Mouse (Mus musculus) heart, adult 2 months (tissue): ENCODE measurements around the gene Fam71e1. TPM values are rescaled to one million over a fixed set of nuclear protein-coding genes. Genes with fewer than 3 reads are reported as not detected.

Source experiments
- DNase-seq, 2 experiments: peaks; one replicate each; pipeline ENCODE4 v3.0.0; 2021
- H3K27ac ChIP-seq: fragments of 200-600 bp; 2 replicates; pipeline ENCODE4 v1.8.1; 2022
- H3K27me3 ChIP-seq: fragments of 200-500 bp; 2 replicates; pipeline ENCODE4 v1.6.1; 2012; ENCODE audit warnings: mild to moderate bottlenecking, low read length, inconsistent platforms, mixed read lengths; ENCODE audit not compliant: control insufficient read depth, insufficient read depth
- H3K36me3 ChIP-seq: fragments of 200-500 bp; 2 replicates; pipeline ENCODE4 v1.6.1; 2012; ENCODE audit warnings: low read length, inconsistent platforms; ENCODE audit not compliant: control insufficient read depth, insufficient read depth
- H3K4me1 ChIP-seq: fragments of 200-500 bp; 2 replicates; pipeline ENCODE4 v1.6.1; 2011; ENCODE audit warnings: low read length; ENCODE audit not compliant: control insufficient read depth, insufficient read depth
- H3K4me3 ChIP-seq: fragments of 200-600 bp; 2 replicates; pipeline ENCODE4 v1.8.1; 2022
- H3K79me2 ChIP-seq: fragments of 200-500 bp; replicated peaks from 2 replicates; pipeline ENCODE4 v1.6.1; 2012; ENCODE audit warnings: mild to moderate bottlenecking, inconsistent platforms, low read length, moderate library complexity, mixed read lengths; ENCODE audit not compliant: control insufficient read depth, insufficient read depth
- H3K9ac ChIP-seq: fragments of 200-500 bp; 2 replicates; pipeline ENCODE4 v1.6.1; 2012; ENCODE audit warnings: low read depth, mild to moderate bottlenecking, control low read depth, inconsistent platforms, low read length, mixed read lengths
- CTCF ChIP-seq: fragments of 200-600 bp; IDR thresholded peaks from 2 replicates; pipeline ENCODE4 v1.8.1; 2022; ENCODE audit warnings: antibody characterized with exemption, mild to moderate bottlenecking, moderate library complexity
- EP300 ChIP-seq: fragments of 200-500 bp; IDR thresholded peaks from 2 replicates; pipeline ENCODE4 v1.6.1; 2011; ENCODE audit warnings: low read depth, low read length, control low read depth; ENCODE audit not compliant: insufficient read depth
- POLR2A ChIP-seq: fragments of 200-500 bp; IDR thresholded peaks from 2 replicates; pipeline ENCODE4 v1.6.1; 2011; ENCODE audit warnings: mild to moderate bottlenecking, low read depth, low read length, control low read depth; ENCODE audit not compliant: insufficient read depth
- WGBS: fragments of 180-500 bp; shearing (Covaris S2); methylation state at CpG from one replicate; pipeline ENCODE4 v1.1.7; 2018; 5-methylcytosine and 5-hydroxymethylcytosine counted together
- intact Hi-C: fragments of 180-260 bp; cut with DNase I; formaldehyde crosslinking; loops from one replicate; pipeline ENCODE4 v1.15.1; 2025
- long read RNA-seq: library from polyadenylated mRNA; stranded (forward); transcript quantifications from one replicate; pipeline ENCODE4 v2.0.0, GENCODE M21; 2021
- polyA plus RNA-seq: library from polyadenylated mRNA; depleted of rRNA; stranded (reverse); fragments of >200 nt; gene quantifications from 2 replicates; pipeline ENCODE4 v1.2.3, GENCODE M21; 2012; rRNA removed
- total RNA-seq, 2 experiments: library from RNA; stranded (reverse); gene quantifications; 2 replicates each; pipeline ENCODE4 v1.2.3; 2021

The Fam71e1 gene
- 1 to 10 TPM; 2.6 to 3.3 TPM for total RNA-seq
- 4.1 and 6.4 TPM in 2 replicates for polyA plus RNA-seq
- long read RNA-seq = 0 reads

- Histone ChIP-seq H3K36me3 (no peaks in the 10 kb centered on the region), H3K4me1 (peaks cover 6% of the 10 kb centered on the region), H3K27ac (peak within 1 kb of the TSS; percentile 96), H3K79me2 (peaks cover 2% of the 10 kb centered on the region; the same call in 1 of the 2 replicates), H3K9ac (peak within 1 kb of the TSS; percentile 80), H3K4me3 (peak within 1 kb of the TSS; percentile 98), H3K27me3 (0 out of 2 replicates have a peak, but pooled peaks cover 2% of the 10 kb centered on the region)
- DNase-seq = peak; percentile 97 to 98
- WGBS = under 1% methylated on average over 58 of the region's 58 CpGs
- intact Hi-C loops = loop anchor here (1.0 kb wide), 1 partner anchor 28 kb away; no protein-coding TSS in a partner anchor
- TF ChIP-seq EP300 = no peak
- TF ChIP-seq CTCF = peak; percentile 39
- peak; percentile 66 for TF ChIP-seq POLR2A
These were observed at the start of gene Fam71e1, which contains the start of gene Emc10 for GRCm38 (mm10) chr7:44495992-44496770. Gene Fam71e1, plus strand, starts transcription at chr7:44496581. Gene Emc10, minus strand, starts transcription at chr7:44496529.

- intact Hi-C loops = no loop called here
- no peaks in the 10 kb centered on the region for H3K36me3 ChIP-seq
- H3K9ac ChIP-seq = no peak overlapping the region
- H3K4me3 ChIP-seq = no peak overlapping the region
- H3K79me2 ChIP-seq = no peaks in the 10 kb centered on the region
- H3K4me1 ChIP-seq = peaks cover 1% of the 10 kb centered on the region; the same call in 1 of the 2 replicates
- no peak for DNase-seq
- 6% methylated on average over 3 of the region's 3 CpGs for WGBS
- H3K27me3 ChIP-seq = no peaks in the 10 kb centered on the region
- no peak for TF ChIP-seq POLR2A
- TF ChIP-seq EP300 = no peak
- TF ChIP-seq CTCF = no peak
- H3K27ac ChIP-seq = no peak overlapping the region
These were observed 43.1 kb upstream of the Fam71e1 start for GRCm38 (mm10) chr7:44453256-44453655.

DNA sequence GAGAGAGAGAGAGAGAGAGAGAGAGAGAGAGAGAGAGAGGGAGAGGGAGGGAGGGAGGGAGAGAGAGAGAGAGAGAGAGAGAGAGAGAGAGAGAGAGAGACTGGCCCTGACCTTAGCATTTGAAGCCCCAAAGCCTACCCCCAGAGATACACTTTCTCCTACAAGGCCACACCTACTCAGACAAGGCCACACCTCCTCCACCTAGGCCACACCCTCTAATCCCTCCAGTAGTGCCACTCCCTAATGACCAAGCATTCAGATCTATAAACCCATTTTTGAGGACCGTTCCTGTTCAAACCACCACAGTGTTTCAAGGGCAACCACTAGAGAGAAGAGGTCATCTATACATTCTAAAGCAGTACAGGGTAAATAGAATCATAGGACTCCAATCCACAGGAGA lies 40.1 kb upstream of the Fam71e1 start:
- no peak for DNase-seq
- no peaks in the 10 kb centered on the region for H3K79me2 ChIP-seq
- H3K27ac ChIP-seq = no peak overlapping the region
- H3K9ac ChIP-seq = no peak overlapping the region
- no peak for TF ChIP-seq CTCF
- TF ChIP-seq POLR2A = no peak
- TF ChIP-seq EP300 = no peak
- no peaks in the 10 kb centered on the region for H3K36me3 ChIP-seq
- H3K27me3 ChIP-seq = no peaks in the 10 kb centered on the region
- peaks cover 1% of the 10 kb centered on the region; the same call in 1 of the 2 replicates for H3K4me1 ChIP-seq
- 89% methylated on average over 1 of the region's 1 CpGs for WGBS
- intact Hi-C loops = no loop called here
- no peak overlapping the region for H3K4me3 ChIP-seq

DNA sequence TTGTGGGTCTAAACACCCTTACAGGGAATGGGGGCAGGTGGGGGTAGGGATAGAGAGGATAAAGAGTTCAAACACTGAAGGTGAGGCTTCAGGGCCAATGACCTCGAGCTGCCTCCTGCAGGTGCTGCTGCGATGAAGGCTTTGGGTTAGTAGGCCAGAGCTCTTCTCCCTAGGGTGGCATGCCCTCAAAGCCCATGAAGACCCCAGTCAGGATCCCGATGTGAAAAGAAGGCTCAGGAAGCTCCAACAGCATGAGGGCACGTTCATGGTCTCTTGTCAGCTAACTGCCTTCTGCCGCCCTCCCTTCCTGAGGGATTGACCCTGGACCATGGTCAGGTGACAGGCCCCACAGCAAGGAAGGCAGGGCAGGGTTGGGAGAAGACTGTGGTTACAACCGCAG lies 36.3 kb upstream of the Fam71e1 start:
- Histone ChIP-seq H3K79me2 (no peaks in the 10 kb centered on the region), H3K27me3 (peaks cover 3% of the 10 kb centered on the region; the same call in 1 of the 2 replicates), H3K36me3 (no peaks in the 10 kb centered on the region), H3K4me1 (no peaks in the 10 kb centered on the region), H3K9ac (no peak overlapping the region), H3K27ac (no peak overlapping the region), H3K4me3 (no peak overlapping the region)
- 66% methylated on average over 6 of the region's 6 CpGs for WGBS
- DNase-seq = no peak
- intact Hi-C loops = no loop called here
- TF ChIP-seq EP300 (no peak), POLR2A (no peak), CTCF (no peak)

GRCm38 (mm10) chr7:44460767-44461502 lies 35.4 kb upstream of the Fam71e1 start:
- H3K4me3 ChIP-seq = no peak overlapping the region
- no peak overlapping the region for H3K9ac ChIP-seq
- H3K4me1 ChIP-seq = no peaks in the 10 kb centered on the region
- no peaks in the 10 kb centered on the region for H3K36me3 ChIP-seq
- intact Hi-C loops = no loop called here
- no peaks in the 10 kb centered on the region for H3K79me2 ChIP-seq
- no peak for DNase-seq
- 77% methylated on average over 31 of the region's 31 CpGs for WGBS
- TF ChIP-seq CTCF = no peak
- H3K27ac ChIP-seq = no peak overlapping the region
- peaks cover 3% of the 10 kb centered on the region; the same call in 1 of the 2 replicates for H3K27me3 ChIP-seq
